Mouse (Mus musculus) bone marrow, adult 2 months (tissue): Measurements from ENCODE around the gene Trim71.

Experiments used
- CTCF ChIP-seq: fragments of 200-500 bp; IDR thresholded peaks from 2 replicates; pipeline ENCODE4 v1.5.1; 2011; ENCODE audit warnings: low read length, control low read depth; ENCODE audit not compliant: control insufficient read depth, insufficient read depth
- POLR2A ChIP-seq: fragments of 200-500 bp; IDR thresholded peaks from 2 replicates; pipeline ENCODE4 v1.6.1; 2011; ENCODE audit warnings: low read depth, mild to moderate bottlenecking, control low read depth, low read length, borderline replicate concordance; ENCODE audit not compliant: control insufficient read depth

GRCm38 (mm10) chr9:114486808-114487207, 77.4 kb downstream of the Trim71 start:
- TF ChIP-seq CTCF (no peak), POLR2A (no peak)
